Mouse (Mus musculus) C2C12 (cell line): ENCODE data around the gene Pdlim3. TPM values are rescaled to one million over a fixed set of nuclear protein-coding genes. Genes with fewer than 3 reads are reported as not detected.

Source experiments
- H3K27me3 ChIP-seq: one replicate; pipeline ENCODE4 v1.6.1; 2011; ENCODE audit not compliant: control insufficient read depth, insufficient read depth, insufficient read length
- H3K36me3 ChIP-seq: one replicate; pipeline ENCODE4 v1.6.1; 2011; ENCODE audit not compliant: control insufficient read depth, insufficient read depth
- H3K4me3 ChIP-seq: one replicate; pipeline ENCODE4 v1.5.1; 2011; ENCODE audit warnings: mild to moderate bottlenecking, control low read depth; ENCODE audit not compliant: poor library complexity, insufficient read depth, severe bottlenecking
- H3K79me2 ChIP-seq: one replicate; pipeline ENCODE4 v1.6.1; 2011; ENCODE audit not compliant: control insufficient read depth, insufficient read depth
- H3K79me3 ChIP-seq: one replicate; pipeline ENCODE4 v1.6.1; 2011; ENCODE audit warnings: low read depth, control low read depth
- H3ac ChIP-seq: one replicate; pipeline ENCODE3; 2011; ENCODE audit warnings: low read depth; ENCODE audit not compliant: control insufficient read depth, insufficient read length
- CEBPB ChIP-seq: IDR thresholded peaks from one replicate; pipeline ENCODE4 v1.6.1; 2011; ENCODE audit warnings: low read depth, mild to moderate bottlenecking, control low read depth, moderate library complexity
- CTCF ChIP-seq: IDR thresholded peaks from one replicate; pipeline ENCODE4 v1.5.1; 2011; ENCODE audit not compliant: control insufficient read depth, insufficient read depth, insufficient read length
- FOSL1 ChIP-seq: IDR thresholded peaks from one replicate; pipeline ENCODE4 v1.8.0; 2011; ENCODE audit warnings: mild to moderate bottlenecking, low read length; ENCODE audit not compliant: poor library complexity, insufficient read depth, severe bottlenecking
- MAX ChIP-seq: IDR thresholded peaks from one replicate; pipeline ENCODE4 v1.6.1; 2011; ENCODE audit warnings: mild to moderate bottlenecking, control low read depth
- MYOD1 ChIP-seq: IDR thresholded peaks from one replicate; pipeline ENCODE4 v1.6.1; 2011; ENCODE audit warnings: low read depth; ENCODE audit not compliant: control insufficient read depth, insufficient read length
- MYOG ChIP-seq: IDR thresholded peaks from one replicate; pipeline ENCODE4 v1.6.1; 2011; ENCODE audit not compliant: control insufficient read depth, insufficient read length; ENCODE audit errors: extremely low read depth
- USF1 ChIP-seq: IDR thresholded peaks from one replicate; pipeline ENCODE4 v1.6.1; 2011; ENCODE audit warnings: low read depth, mild to moderate bottlenecking, control low read depth, moderate library complexity
- polyA plus RNA-seq: library from polyadenylated mRNA; unstranded; fragments of >200 nt; fragmentation: generic; extraction: Trizol; gene quantifications from one replicate; pipeline ENCODE4 v1.2.1, GENCODE M21; 2012; ENCODE audit warnings: missing spikeins

The Pdlim3 gene
- polyA plus RNA-seq, 1 experiment = 1.2 TPM

GRCm38 (mm10) chr8:45889737-45890136 is 4.5 kb downstream of the Pdlim3 start:
- H3ac ChIP-seq = no peak overlapping the region
- no peaks in the 10 kb centered on the region for H3K27me3 ChIP-seq
- H3K4me3 ChIP-seq = no peak overlapping the region
- H3K79me3 ChIP-seq = no peaks in the 10 kb centered on the region
- TF ChIP-seq USF1 (no peak), MAX (no peak), CEBPB (no peak), MYOG (no peak), MYOD1 (no peak), CTCF (no peak), FOSL1 (no peak)
- H3K36me3 ChIP-seq = no peaks in the 10 kb centered on the region
- no peaks in the 10 kb centered on the region for H3K79me2 ChIP-seq

- no peaks in the 10 kb centered on the region for H3K27me3 ChIP-seq
- no peak overlapping the region for H3K4me3 ChIP-seq
- no peaks in the 10 kb centered on the region for H3K79me3 ChIP-seq
- no peaks in the 10 kb centered on the region for H3K36me3 ChIP-seq
- TF ChIP-seq USF1 = no peak
- no peak for TF ChIP-seq FOSL1
- no peak for TF ChIP-seq CEBPB
- TF ChIP-seq CTCF = no peak
- no peak for TF ChIP-seq MAX
- peak; percentile 82 for TF ChIP-seq MYOD1
- H3K79me2 ChIP-seq = no peaks in the 10 kb centered on the region
- no peak overlapping the region for H3ac ChIP-seq
Measured at GRCm38 (mm10) chr8:45896590-45896989, 11.3 kb downstream of the Pdlim3 start.

GRCm38 (mm10) chr8:45899783-45900182 is 14.5 kb downstream of the Pdlim3 start:
- no peak overlapping the region for H3ac ChIP-seq
- H3K79me3 ChIP-seq = no peaks in the 10 kb centered on the region
- H3K79me2 ChIP-seq = no peaks in the 10 kb centered on the region
- H3K36me3 ChIP-seq = no peaks in the 10 kb centered on the region
- TF ChIP-seq CEBPB (no peak), CTCF (no peak), MYOG (no peak)
- no peaks in the 10 kb centered on the region for H3K27me3 ChIP-seq
- H3K4me3 ChIP-seq = no peak overlapping the region

- TF ChIP-seq USF1 = no peak
- no peak for TF ChIP-seq MYOG
- TF ChIP-seq MAX = no peak
- no peak for TF ChIP-seq CTCF
- no peak overlapping the region for H3ac ChIP-seq
Measured at GRCm38 (mm10) chr8:45901626-45902025, 16.4 kb downstream of the Pdlim3 start.

GRCm38 (mm10) chr8:45903659-45904058 is 18.4 kb downstream of the Pdlim3 start:
- Histone ChIP-seq H3K27me3 (no peaks in the 10 kb centered on the region), H3K79me2 (no peaks in the 10 kb centered on the region), H3K4me3 (no peak overlapping the region), H3ac (no peak overlapping the region), H3K79me3 (no peaks in the 10 kb centered on the region), H3K36me3 (no peaks in the 10 kb centered on the region)
- no peak for TF ChIP-seq MAX
- no peak for TF ChIP-seq CEBPB
- no peak for TF ChIP-seq CTCF
- TF ChIP-seq MYOG = no peak

More at GRCm38 (mm10) chr8:45901626-45902025, 16.4 kb downstream of the Pdlim3 start:
- Histone ChIP-seq H3K79me2 (no peaks in the 10 kb centered on the region), H3K79me3 (no peaks in the 10 kb centered on the region), H3K27me3 (no peaks in the 10 kb centered on the region), H3K36me3 (no peaks in the 10 kb centered on the region), H3K4me3 (no peak overlapping the region)

- Histone ChIP-seq H3K36me3 (no peaks in the 10 kb centered on the region), H3K79me2 (no peaks in the 10 kb centered on the region), H3ac (no peak overlapping the region), H3K4me3 (no peak overlapping the region), H3K27me3 (no peaks in the 10 kb centered on the region), H3K79me3 (no peaks in the 10 kb centered on the region)
- TF ChIP-seq USF1 (no peak), MYOG (no peak), MAX (no peak), MYOD1 (no peak), CEBPB (no peak), FOSL1 (no peak), CTCF (no peak)
Measured at GRCm38 (mm10) chr8:45905591-45906250, 20.5 kb downstream of the Pdlim3 start.
